Mouse (Mus musculus): ENCODE results near the gene Psd4. TPM values are rescaled to one million over a fixed set of nuclear protein-coding genes. Genes with fewer than 3 reads are reported as not detected.

Gene Psd4
- polyA plus RNA-seq, 1 experiment from 2014 or later, result 0.96 TPM

DNA sequence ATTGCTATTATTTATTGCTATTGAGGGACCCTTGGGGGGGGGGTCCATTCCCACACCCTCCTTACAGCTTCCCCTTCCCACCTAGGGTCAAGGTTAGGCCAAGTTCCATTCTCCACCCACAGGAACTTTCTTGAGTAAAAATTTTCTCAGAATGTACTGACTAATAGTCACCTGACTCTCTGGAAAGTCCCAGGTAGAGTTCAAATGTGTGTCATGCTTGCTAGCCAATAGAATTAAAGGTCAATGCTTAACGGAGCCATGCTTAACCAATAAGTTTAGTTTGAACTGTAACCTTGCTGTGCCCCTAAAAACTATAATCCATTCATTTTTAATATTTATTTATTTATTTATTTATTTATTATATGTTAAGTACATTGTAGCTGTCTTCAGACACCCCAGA, 8.0 kb upstream of the Psd4 start:
- 89% methylated on average over 1 of the region's 1 CpGs for WGBS
- H3K4me2 ChIP-seq, result no peak overlapping the region
- H3K27me3 ChIP-seq (replicated peaks), result 0 out of 2 replicates have a peak, but pooled peaks cover 4% of the 10 kb centered on the region

DNA sequence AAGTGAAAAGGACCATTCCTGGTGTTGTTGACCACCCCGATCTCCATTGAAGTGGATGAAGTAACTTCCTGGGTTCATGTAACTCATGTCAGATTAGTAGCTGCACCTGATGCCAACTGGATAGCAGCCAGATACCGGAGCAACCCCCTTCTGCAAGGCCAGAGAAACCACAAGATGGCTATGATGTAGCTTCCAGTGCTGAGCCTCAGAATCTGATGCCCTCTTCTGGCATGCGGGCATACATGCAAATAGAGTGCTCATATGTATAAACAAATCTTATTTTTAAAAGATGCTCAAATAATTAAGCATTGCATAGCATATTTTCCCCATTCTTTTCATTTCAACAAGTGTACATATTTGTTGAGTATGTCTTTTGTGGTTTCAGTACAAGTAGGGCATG, 3.6 kb upstream of the Psd4 start:
- Histone ChIP-seq H3K9me3 (no peaks in the 10 kb centered on the region), H3K27ac (replicated peaks) (no peak overlapping the region), H3K4me1 (peaks cover 5% of the 10 kb centered on the region), H3K36me3 (no peaks in the 10 kb centered on the region), H3K27me3 (replicated peaks) (peaks cover 24% of the 10 kb centered on the region), H3K4me3 (no peak overlapping the region), H3K4me2 (no peak overlapping the region), H3K9ac (no peak overlapping the region)
- WGBS, result 69% methylated on average over 3 of the region's 3 CpGs
- ATAC-seq (ENCODE audit: extremely low read depth, insufficient number of reproducible peaks, low FRiP score, low TSS enrichment), result no peak

More for the DNA sequence above, 8.0 kb upstream of the Psd4 start:
- H3K27ac ChIP-seq (replicated peaks), result no peak overlapping the region
- no peak overlapping the region for H3K4me3 ChIP-seq
- H3K9ac ChIP-seq, result no peak overlapping the region
- ATAC-seq (ENCODE audit: extremely low read depth, insufficient number of reproducible peaks, low FRiP score, low TSS enrichment), result no peak
- H3K4me1 ChIP-seq, result no peaks in the 10 kb centered on the region
- no peaks in the 10 kb centered on the region for H3K9me3 ChIP-seq
- H3K36me3 ChIP-seq, result no peaks in the 10 kb centered on the region

DNA sequence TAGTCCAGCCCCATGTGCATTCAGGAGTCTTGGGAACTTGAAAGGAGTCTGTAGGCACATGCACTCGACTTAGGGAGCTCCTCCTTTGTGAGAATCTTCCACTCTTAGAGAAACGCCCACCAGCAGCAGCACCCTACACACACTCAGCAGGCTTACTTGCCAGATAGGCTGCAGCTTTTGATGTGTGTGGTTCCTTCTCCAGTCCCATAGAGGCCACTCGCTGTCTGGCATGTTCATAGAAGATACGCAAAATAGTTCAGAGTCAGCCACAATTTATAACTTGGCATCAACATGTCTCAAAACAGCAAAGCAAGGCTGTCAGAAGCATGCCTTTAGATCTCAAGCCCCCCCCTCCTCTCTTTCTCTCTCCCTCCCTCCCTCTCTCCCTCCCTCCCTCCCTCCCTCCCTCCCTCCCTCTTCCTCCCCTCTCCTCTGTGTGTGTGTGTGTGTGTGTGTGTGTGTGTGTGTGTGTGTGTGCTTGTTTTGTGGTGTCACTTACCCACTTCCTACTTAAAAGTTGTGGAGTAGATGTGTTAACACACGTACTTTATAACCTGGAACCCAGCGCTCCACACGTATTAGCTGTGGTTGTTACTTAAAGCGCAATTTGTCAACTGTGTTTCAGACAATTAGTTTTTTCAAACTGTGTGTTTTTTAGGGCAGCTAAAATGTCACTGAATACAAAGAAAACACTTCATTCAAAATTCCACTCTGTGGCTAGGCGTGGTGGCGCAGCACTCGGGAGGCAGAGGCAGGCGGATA, 985 bp upstream of the Psd4 start:
- H3K9ac ChIP-seq, result no peak overlapping the region
- H3K9me3 ChIP-seq, result no peaks in the 10 kb centered on the region
- no peak overlapping the region for H3K27ac ChIP-seq (replicated peaks)
- 66% methylated on average over 12 of the region's 12 CpGs for WGBS
- ATAC-seq (ENCODE audit: extremely low read depth, insufficient number of reproducible peaks, low FRiP score, low TSS enrichment), result no peak
- peaks cover 5% of the 10 kb centered on the region for H3K4me1 ChIP-seq
- no peak overlapping the region for H3K4me2 ChIP-seq
- no peaks in the 10 kb centered on the region for H3K36me3 ChIP-seq
- no peak overlapping the region for H3K4me3 ChIP-seq
- peaks cover 24% of the 10 kb centered on the region for H3K27me3 ChIP-seq (replicated peaks)

DNA sequence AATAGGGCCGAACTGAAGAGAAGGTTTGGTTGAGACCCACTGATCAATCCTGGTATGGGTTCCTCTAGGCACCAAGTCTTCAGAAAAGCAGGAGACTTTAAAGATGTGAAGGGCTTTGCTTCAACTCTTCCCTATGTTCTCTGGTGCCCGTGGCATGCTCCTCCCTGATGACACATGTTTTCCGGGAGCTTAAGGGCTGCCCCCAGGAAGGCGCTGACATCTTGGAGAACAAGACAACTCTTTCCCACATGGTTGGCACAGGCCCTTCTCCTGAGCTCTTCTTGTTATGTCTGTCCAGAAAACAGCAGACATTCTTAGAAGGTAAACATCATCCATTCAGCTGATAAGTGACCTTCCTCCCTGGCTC, 498 bp downstream of the Psd4 start:
- H3K36me3 ChIP-seq, result no peaks in the 10 kb centered on the region
- H3K27me3 ChIP-seq (replicated peaks), result peaks cover 21% of the 10 kb centered on the region
- H3K9ac ChIP-seq, result peak overlapping the region; percentile 72
- H3K27ac ChIP-seq (replicated peaks), result no peak overlapping the region
- peak overlapping the region; percentile 72 for H3K4me2 ChIP-seq
- peaks cover 5% of the 10 kb centered on the region for H3K4me1 ChIP-seq
- H3K4me3 ChIP-seq, result peak overlapping the region; percentile 47
- WGBS, result 55% methylated on average over 4 of the region's 4 CpGs
- ATAC-seq (ENCODE audit: extremely low read depth, insufficient number of reproducible peaks, low FRiP score, low TSS enrichment), result no peak
- no peaks in the 10 kb centered on the region for H3K9me3 ChIP-seq

DNA sequence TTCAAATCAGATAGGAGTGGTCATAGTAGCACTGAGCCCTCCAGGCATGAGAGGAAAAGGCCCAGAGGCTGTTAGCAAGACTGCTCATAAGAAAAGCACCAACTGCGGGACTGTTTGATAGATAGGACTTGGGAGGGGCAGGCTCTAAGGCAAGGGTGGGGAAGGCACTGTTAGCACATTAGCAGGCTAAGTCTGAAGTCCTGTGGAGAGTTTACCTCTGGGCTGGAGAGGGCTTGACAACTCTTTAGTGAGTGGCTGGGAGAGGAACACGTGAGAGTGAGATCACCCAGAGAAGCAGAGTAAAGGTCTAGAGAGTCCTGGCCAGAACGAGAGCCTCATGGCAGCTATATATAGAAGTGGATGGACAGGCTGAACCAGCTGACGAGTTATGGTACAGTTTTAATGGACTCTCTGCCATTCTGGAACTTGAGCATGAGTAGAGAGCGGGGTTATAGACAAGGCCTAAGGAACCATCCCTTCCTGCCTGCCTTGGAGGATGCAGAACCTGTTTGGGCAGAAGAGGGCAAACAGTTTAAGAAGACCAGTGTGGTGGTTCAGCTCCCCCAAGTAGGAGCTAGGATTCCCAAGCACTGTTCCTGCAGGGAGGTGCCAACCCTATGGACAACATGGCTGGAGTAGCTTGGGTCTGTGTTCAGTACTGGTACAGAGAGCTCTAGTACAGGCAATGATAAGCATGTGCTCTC, 11.5 kb downstream of the Psd4 start:
- WGBS, result 54% methylated on average over 5 of the region's 5 CpGs
- H3K27me3 ChIP-seq (replicated peaks), result no peaks in the 10 kb centered on the region
- H3K27ac ChIP-seq (replicated peaks), result no peak overlapping the region
- no peaks in the 10 kb centered on the region for H3K4me1 ChIP-seq
- no peaks in the 10 kb centered on the region for H3K36me3 ChIP-seq
- no peak for ATAC-seq (ENCODE audit: extremely low read depth, insufficient number of reproducible peaks, low FRiP score, low TSS enrichment)
- no peak overlapping the region for H3K9ac ChIP-seq
- no peaks in the 10 kb centered on the region; the same call in 1 of the 2 replicates for H3K9me3 ChIP-seq
- H3K4me2 ChIP-seq, result no peak overlapping the region
- H3K4me3 ChIP-seq, result no peak overlapping the region

DNA sequence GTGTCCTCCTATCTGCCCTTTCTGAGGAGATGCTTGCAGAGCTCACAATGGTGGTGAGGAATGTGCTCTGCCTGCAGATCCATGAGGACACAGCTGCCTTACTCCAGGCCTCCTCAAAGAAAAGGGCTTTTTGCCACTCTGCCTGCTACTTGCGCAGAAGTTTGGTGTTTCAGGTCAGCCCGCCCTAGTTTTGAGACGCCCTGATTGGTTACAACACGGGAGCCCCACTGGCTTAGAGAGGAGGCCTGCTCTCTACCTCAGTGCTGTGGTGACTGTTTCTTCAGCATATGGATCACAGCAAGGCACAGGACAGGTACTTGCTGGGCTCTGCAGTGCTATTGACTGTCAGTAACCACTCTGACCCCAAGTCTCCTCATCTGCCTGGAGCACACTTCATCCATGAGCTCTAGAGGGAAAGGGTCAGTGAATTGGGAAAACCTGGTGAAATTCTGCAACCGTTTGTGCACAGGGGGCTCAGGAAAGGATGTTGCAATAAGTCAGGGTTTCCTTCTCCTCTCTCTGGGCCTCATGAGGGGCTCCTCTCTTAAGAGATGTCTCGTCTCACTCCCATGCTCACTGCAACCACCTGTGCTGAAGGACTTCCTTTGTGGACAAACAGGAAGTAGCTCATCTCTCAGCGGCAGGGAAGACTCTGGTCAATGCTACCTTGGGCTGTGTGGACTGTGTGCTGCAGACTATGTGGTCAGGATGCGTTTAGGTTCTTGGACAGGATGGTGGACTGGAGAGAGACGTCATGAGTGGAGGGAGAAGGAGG, 15.3 kb downstream of the Psd4 start:
- H3K4me1 ChIP-seq, result no peaks in the 10 kb centered on the region
- WGBS, result 57% methylated on average over 9 of the region's 9 CpGs
- no peaks in the 10 kb centered on the region for H3K9me3 ChIP-seq
- H3K9ac ChIP-seq, result no peak overlapping the region
- H3K27ac ChIP-seq (replicated peaks), result no peak overlapping the region
- H3K4me2 ChIP-seq, result no peak overlapping the region
- no peak for ATAC-seq (ENCODE audit: extremely low read depth, insufficient number of reproducible peaks, low FRiP score, low TSS enrichment)
- H3K27me3 ChIP-seq (replicated peaks), result no peaks in the 10 kb centered on the region
- H3K36me3 ChIP-seq, result no peaks in the 10 kb centered on the region
- no peak overlapping the region for H3K4me3 ChIP-seq

DNA sequence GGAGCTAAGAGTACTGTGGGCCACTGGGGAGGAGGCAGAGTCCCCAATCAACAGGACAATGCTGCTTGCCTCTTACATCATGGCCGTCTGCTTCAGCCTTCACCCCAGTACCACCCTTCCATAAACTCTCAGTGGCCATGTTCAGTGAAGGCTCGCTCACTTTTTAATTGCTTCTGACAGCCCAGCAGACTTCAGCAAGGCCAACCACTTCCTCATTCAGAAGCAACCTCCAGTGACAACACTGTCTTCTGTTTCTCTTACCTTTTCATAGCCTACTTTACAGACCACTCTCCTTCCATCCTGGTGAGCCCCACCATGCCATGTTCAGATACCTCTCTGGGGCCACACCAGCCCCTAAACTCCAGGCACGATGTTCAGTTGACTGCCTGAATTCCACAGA, 16.3 kb downstream of the Psd4 start:
- no peaks in the 10 kb centered on the region for H3K9me3 ChIP-seq
- ATAC-seq (ENCODE audit: extremely low read depth, insufficient number of reproducible peaks, low FRiP score, low TSS enrichment), result no peak
- WGBS, result 58% methylated on average over 3 of the region's 3 CpGs
- no peak overlapping the region for H3K4me2 ChIP-seq
- no peak overlapping the region for H3K27ac ChIP-seq (replicated peaks)
- H3K36me3 ChIP-seq, result no peaks in the 10 kb centered on the region
- no peak overlapping the region for H3K4me3 ChIP-seq
- no peaks in the 10 kb centered on the region for H3K4me1 ChIP-seq
- no peak overlapping the region for H3K9ac ChIP-seq
- H3K27me3 ChIP-seq (replicated peaks), result no peaks in the 10 kb centered on the region

DNA sequence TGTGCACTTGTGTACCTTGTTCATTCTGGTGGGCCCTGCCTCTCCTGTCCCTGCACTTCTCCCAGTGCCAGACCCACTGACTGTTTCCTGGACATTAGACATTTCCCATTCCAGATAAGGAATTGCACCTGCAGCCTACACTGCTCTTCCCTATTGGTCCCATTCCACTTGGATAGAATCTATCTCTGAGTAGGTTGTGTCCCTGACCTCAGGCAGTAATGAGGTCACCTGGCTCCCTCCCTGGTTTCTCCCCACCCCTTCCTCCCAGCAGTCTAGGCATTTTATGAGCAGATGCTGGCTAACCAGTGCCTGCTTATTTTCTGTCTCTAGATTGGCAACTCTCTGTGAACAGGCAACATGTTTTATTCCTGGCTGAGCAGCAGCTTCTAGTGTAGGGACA, 17.0 kb downstream of the Psd4 start:
- H3K9ac ChIP-seq, result no peak overlapping the region
- no peaks in the 10 kb centered on the region for H3K4me1 ChIP-seq
- H3K27ac ChIP-seq (replicated peaks), result no peak overlapping the region
- ATAC-seq (ENCODE audit: extremely low read depth, insufficient number of reproducible peaks, low FRiP score, low TSS enrichment), result no peak
- H3K27me3 ChIP-seq (replicated peaks), result no peaks in the 10 kb centered on the region
- H3K9me3 ChIP-seq, result no peaks in the 10 kb centered on the region
- H3K4me2 ChIP-seq, result no peak overlapping the region
- no peaks in the 10 kb centered on the region for H3K36me3 ChIP-seq
- no peak overlapping the region for H3K4me3 ChIP-seq

DNA sequence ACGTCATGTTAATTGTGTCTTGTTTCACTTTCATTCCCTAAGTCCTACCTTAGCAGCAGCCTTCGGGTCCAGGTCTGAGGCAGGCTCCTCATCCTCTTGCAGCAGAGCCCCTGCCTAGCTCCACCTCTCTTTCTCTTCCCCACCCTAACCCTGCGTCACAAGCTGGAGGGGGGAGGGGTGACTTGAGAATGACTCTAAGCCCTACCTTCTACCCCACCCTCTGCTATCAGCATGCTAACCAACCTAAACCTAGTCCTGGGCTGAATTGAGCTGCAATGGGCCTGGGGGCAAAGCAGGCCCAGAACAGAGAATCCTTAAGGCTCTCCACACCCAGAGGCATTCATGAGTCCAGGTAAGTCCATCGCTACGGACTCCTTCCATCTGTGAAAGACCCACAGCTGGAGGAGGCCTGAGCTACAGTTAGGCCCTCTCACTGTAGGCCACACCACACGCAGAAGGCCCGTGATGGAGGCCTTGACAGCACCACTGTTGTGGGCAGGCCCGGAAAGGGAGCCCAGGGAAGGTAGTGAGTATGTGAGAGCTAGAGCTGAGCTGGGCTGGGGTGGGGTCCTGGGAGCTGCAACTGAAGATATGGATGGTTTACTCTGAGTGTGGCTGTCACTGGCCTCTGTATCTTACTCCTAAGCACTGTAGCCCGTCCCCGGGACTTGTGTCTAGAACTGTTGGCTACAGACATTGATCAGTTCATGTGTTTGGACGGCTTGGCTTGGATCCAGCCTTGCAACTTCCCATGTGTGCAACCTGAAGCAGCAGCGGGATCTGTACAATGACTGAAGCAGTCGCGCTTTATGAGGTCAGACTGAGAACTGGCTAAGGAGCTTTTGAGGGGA, 18.0 kb downstream of the Psd4 start:
- no peak overlapping the region for H3K4me3 ChIP-seq
- no peaks in the 10 kb centered on the region for H3K9me3 ChIP-seq
- WGBS, result 69% methylated on average over 14 of the region's 14 CpGs

DNA sequence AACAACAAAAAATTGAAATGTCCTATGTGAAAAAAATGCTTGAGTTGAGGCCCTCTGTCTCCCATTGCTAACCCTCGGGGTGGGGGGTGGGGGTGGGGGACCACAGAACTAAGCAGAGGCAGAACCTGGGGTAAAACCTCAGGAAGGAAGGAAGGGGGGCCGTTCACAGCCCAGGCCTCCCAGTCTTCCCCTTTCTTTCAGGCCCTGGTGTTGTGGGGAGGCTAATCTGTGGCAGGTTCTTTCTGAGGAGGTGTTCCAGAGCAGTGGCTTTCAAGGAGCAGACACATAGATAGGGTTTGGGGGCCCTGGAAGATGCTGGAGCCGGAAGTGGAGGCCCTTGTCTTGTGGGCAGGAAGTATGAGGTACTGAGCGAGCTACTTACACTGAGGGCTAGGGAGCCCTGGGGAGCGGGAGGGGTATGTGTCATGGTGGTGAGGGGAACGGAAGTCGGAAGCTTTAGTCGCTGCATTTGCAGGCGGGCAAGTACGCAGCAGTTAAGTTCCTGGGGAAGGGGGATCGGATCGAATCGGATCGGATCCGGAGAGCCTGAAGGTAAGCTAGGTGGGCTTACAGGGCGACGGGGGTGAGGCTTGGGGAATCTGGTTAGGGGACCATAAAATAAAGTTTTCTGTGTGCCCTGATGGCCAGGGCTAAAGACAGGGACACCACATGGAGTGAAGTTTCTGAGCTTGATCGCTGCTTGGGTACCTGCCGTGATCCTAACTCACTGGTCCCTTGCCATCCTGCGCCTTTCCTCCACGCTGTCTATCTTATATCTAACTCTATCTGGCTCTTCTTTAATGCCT, 19.0 kb downstream of the Psd4 start:
- ATAC-seq (ENCODE audit: extremely low read depth, insufficient number of reproducible peaks, low FRiP score, low TSS enrichment), result no peak

More for the DNA sequence above, 18.0 kb downstream of the Psd4 start:
- Histone ChIP-seq H3K4me1 (no peaks in the 10 kb centered on the region), H3K27me3 (replicated peaks) (no peaks in the 10 kb centered on the region), H3K4me2 (no peak overlapping the region), H3K27ac (replicated peaks) (no peak overlapping the region), H3K36me3 (no peaks in the 10 kb centered on the region), H3K9ac (no peak overlapping the region)
- ATAC-seq (ENCODE audit: extremely low read depth, insufficient number of reproducible peaks, low FRiP score, low TSS enrichment), result peak; percentile 21; the same call in 1 of the 2 replicates

More for the DNA sequence above, 19.0 kb downstream of the Psd4 start:
- H3K36me3 ChIP-seq, result no peaks in the 10 kb centered on the region
- 72% methylated on average over 21 of the region's 21 CpGs for WGBS
- no peaks in the 10 kb centered on the region for H3K4me1 ChIP-seq
- H3K27ac ChIP-seq (replicated peaks), result no peak overlapping the region
- no peak overlapping the region for H3K4me2 ChIP-seq
- no peak overlapping the region for H3K9ac ChIP-seq
- H3K4me3 ChIP-seq, result peak overlapping the region; percentile 9; the same call in 1 of the 2 replicates
- H3K9me3 ChIP-seq, result no peaks in the 10 kb centered on the region
- H3K27me3 ChIP-seq (replicated peaks), result no peaks in the 10 kb centered on the region

All from heart, embryonic 13.5 days (tissue).